Mouse (Mus musculus): ENCODE data around the gene Kcnj9. TPM values are rescaled to one million over a fixed set of nuclear protein-coding genes. Genes with fewer than 3 reads are reported as not detected.

Kcnj9 gene
- polyA plus RNA-seq (2015; fragmentation: Nextera tagmentation; extraction: Ambion mirVana): 4.1 and 4.3 TPM in 2 replicates

GRCm38 (mm10) chr1:172329131-172329530 lies at the start of gene Kcnj9:
Gene Kcnj9 (minus strand): TSS chr1:172329318.
- 15% methylated on average over 9 of the region's 9 CpGs for WGBS

GRCm38 (mm10) chr1:172376758-172377458 lies 47.8 kb upstream of the Kcnj9 start:
- peak overlapping the region; percentile 84 for H3K27ac ChIP-seq (replicated peaks)
- H3K4me2 ChIP-seq: peak overlapping the region; percentile 94
- H3K9ac ChIP-seq: peak overlapping the region; percentile 88
- no peaks in the 10 kb centered on the region for H3K9me3 ChIP-seq
- peaks cover 48% of the 10 kb centered on the region for H3K4me1 ChIP-seq (replicated peaks)
- 0 out of 2 replicates have a peak, but pooled peaks cover 6% of the 10 kb centered on the region for H3K36me3 ChIP-seq
- H3K4me3 ChIP-seq: peak overlapping the region; percentile 96
- WGBS: 3% methylated on average over 62 of the region's 62 CpGs
- ATAC-seq (ENCODE audit: low FRiP score, low read depth): no peak
- no peaks in the 10 kb centered on the region for H3K27me3 ChIP-seq

More at GRCm38 (mm10) chr1:172329131-172329530, at the start of gene Kcnj9:
- peaks cover 33% of the 10 kb centered on the region for H3K4me1 ChIP-seq (replicated peaks)
- peak within 1 kb of the TSS; percentile 57 for H3K27ac ChIP-seq (replicated peaks)
- peak; percentile 89 for ATAC-seq (ENCODE audit: low FRiP score, low read depth)
- peak within 1 kb of the TSS; percentile 10; the same call in 1 of the 2 replicates for H3K9ac ChIP-seq
- H3K27me3 ChIP-seq: no peaks in the 10 kb centered on the region
- peak within 1 kb of the TSS; percentile 35 for H3K4me3 ChIP-seq
- no peaks in the 10 kb centered on the region for H3K36me3 ChIP-seq
- H3K9me3 ChIP-seq: no peaks in the 10 kb centered on the region
- peak within 1 kb of the TSS; percentile 59 for H3K4me2 ChIP-seq

- H3K4me3 ChIP-seq: peak within 1 kb of the TSS; percentile 96
- no peaks in the 10 kb centered on the region for H3K9me3 ChIP-seq
- H3K9ac ChIP-seq: peak within 1 kb of the TSS; percentile 88
- 0 out of 2 replicates have a peak, but pooled peaks cover 4% of the 10 kb centered on the region for H3K36me3 ChIP-seq
- H3K4me2 ChIP-seq: peak within 1 kb of the TSS; percentile 94
- no peaks in the 10 kb centered on the region for H3K27me3 ChIP-seq
- peak within 1 kb of the TSS; percentile 84 for H3K27ac ChIP-seq (replicated peaks)
- under 1% methylated on average over 39 of the region's 39 CpGs for WGBS
- H3K4me1 ChIP-seq (replicated peaks): peaks cover 47% of the 10 kb centered on the region
- peak; percentile 99 for ATAC-seq (ENCODE audit: low FRiP score, low read depth)
Observed at GRCm38 (mm10) chr1:172376198-172376667, 47.1 kb upstream of the Kcnj9 start, which contains the start of gene Pigm. Gene Pigm (plus strand): TSS chr1:172376546.

GRCm38 (mm10) chr1:172368768-172369418 lies 39.8 kb upstream of the Kcnj9 start:
- Histone ChIP-seq H3K27ac (replicated peaks) (no peak overlapping the region), H3K4me1 (replicated peaks) (no peaks in the 10 kb centered on the region), H3K4me3 (no peak overlapping the region), H3K36me3 (no peaks in the 10 kb centered on the region), H3K9ac (no peak overlapping the region), H3K27me3 (no peaks in the 10 kb centered on the region), H3K4me2 (peak overlapping the region; percentile 33), H3K9me3 (no peaks in the 10 kb centered on the region)
- peak; percentile 33 for ATAC-seq (ENCODE audit: low FRiP score, low read depth)
- WGBS: 31% methylated on average over 23 of the region's 23 CpGs

GRCm38 (mm10) chr1:172364684-172365083 lies 35.6 kb upstream of the Kcnj9 start:
- H3K9ac ChIP-seq: no peak overlapping the region
- WGBS: 11% methylated on average over 6 of the region's 6 CpGs
- H3K27ac ChIP-seq (replicated peaks): no peak overlapping the region; the same call in 1 of the 2 replicates
- ATAC-seq (ENCODE audit: low FRiP score, low read depth): peak; percentile 50
- H3K27me3 ChIP-seq: no peaks in the 10 kb centered on the region
- no peaks in the 10 kb centered on the region for H3K4me1 ChIP-seq (replicated peaks)
- no peaks in the 10 kb centered on the region for H3K36me3 ChIP-seq
- H3K9me3 ChIP-seq: no peaks in the 10 kb centered on the region
- no peak overlapping the region for H3K4me2 ChIP-seq
- H3K4me3 ChIP-seq: no peak overlapping the region

- H3K27me3 ChIP-seq: no peaks in the 10 kb centered on the region
- H3K4me2 ChIP-seq: no peak overlapping the region
- H3K36me3 ChIP-seq: no peaks in the 10 kb centered on the region
- no peak overlapping the region for H3K9ac ChIP-seq
- ATAC-seq (ENCODE audit: low FRiP score, low read depth): no peak
- H3K27ac ChIP-seq (replicated peaks): no peak overlapping the region
- H3K4me3 ChIP-seq: no peak overlapping the region
- H3K4me1 ChIP-seq (replicated peaks): peaks cover 12% of the 10 kb centered on the region
- H3K9me3 ChIP-seq: no peaks in the 10 kb centered on the region
- WGBS: 60% methylated on average over 10 of the region's 10 CpGs
Observed at GRCm38 (mm10) chr1:172358341-172358740, 29.2 kb upstream of the Kcnj9 start.

- Histone ChIP-seq H3K27me3 (no peaks in the 10 kb centered on the region), H3K9me3 (no peaks in the 10 kb centered on the region), H3K27ac (replicated peaks) (no peak overlapping the region), H3K4me3 (no peak overlapping the region), H3K36me3 (no peaks in the 10 kb centered on the region), H3K4me1 (replicated peaks) (peaks cover 12% of the 10 kb centered on the region), H3K9ac (no peak overlapping the region), H3K4me2 (no peak overlapping the region)
- 0% methylated on average over 1 of the region's 1 CpGs for WGBS
- no peak; the same call in 1 of the 2 replicates for ATAC-seq (ENCODE audit: low FRiP score, low read depth)
Observed at GRCm38 (mm10) chr1:172357550-172357949, 28.4 kb upstream of the Kcnj9 start.

- Histone ChIP-seq H3K4me3 (no peak overlapping the region), H3K9me3 (no peaks in the 10 kb centered on the region), H3K9ac (no peak overlapping the region), H3K4me1 (replicated peaks) (peaks cover 22% of the 10 kb centered on the region), H3K27ac (replicated peaks) (peak overlapping the region; percentile 55; the same call in 1 of the 2 replicates), H3K36me3 (no peaks in the 10 kb centered on the region), H3K4me2 (no peak overlapping the region), H3K27me3 (no peaks in the 10 kb centered on the region)
- no peak for ATAC-seq (ENCODE audit: low FRiP score, low read depth)
- WGBS: 27% methylated on average over 3 of the region's 3 CpGs
Observed at GRCm38 (mm10) chr1:172355336-172355735, 26.2 kb upstream of the Kcnj9 start.

GRCm38 (mm10) chr1:172352453-172352852 lies 23.3 kb upstream of the Kcnj9 start:
- Histone ChIP-seq H3K4me2 (no peak overlapping the region), H3K27ac (replicated peaks) (no peak overlapping the region), H3K9me3 (no peaks in the 10 kb centered on the region), H3K4me3 (no peak overlapping the region), H3K9ac (no peak overlapping the region), H3K4me1 (replicated peaks) (peaks cover 32% of the 10 kb centered on the region), H3K27me3 (no peaks in the 10 kb centered on the region), H3K36me3 (no peaks in the 10 kb centered on the region)
- 90% methylated on average over 3 of the region's 3 CpGs for WGBS
- no peak for ATAC-seq (ENCODE audit: low FRiP score, low read depth)

- Histone ChIP-seq H3K36me3 (no peaks in the 10 kb centered on the region), H3K4me2 (no peak overlapping the region), H3K4me1 (replicated peaks) (peaks cover 32% of the 10 kb centered on the region), H3K27ac (replicated peaks) (no peak overlapping the region), H3K4me3 (no peak overlapping the region), H3K9ac (no peak overlapping the region), H3K27me3 (no peaks in the 10 kb centered on the region), H3K9me3 (no peaks in the 10 kb centered on the region)
- no peak for ATAC-seq (ENCODE audit: low FRiP score, low read depth)
- 70% methylated on average over 6 of the region's 6 CpGs for WGBS
Observed at GRCm38 (mm10) chr1:172352001-172352400, 22.9 kb upstream of the Kcnj9 start.

- Histone ChIP-seq H3K27ac (replicated peaks) (peak overlapping the region; percentile 79), H3K4me3 (no peak overlapping the region), H3K27me3 (no peaks in the 10 kb centered on the region), H3K9ac (no peak overlapping the region), H3K36me3 (no peaks in the 10 kb centered on the region), H3K9me3 (no peaks in the 10 kb centered on the region), H3K4me1 (replicated peaks) (peaks cover 31% of the 10 kb centered on the region), H3K4me2 (peak overlapping the region; percentile 36)
- whole genome bisulfite sequencing: 5% methylated on average over 19 of the region's 19 CpGs
- peak; percentile 95 for ATAC-seq (ENCODE audit: low FRiP score, low read depth)
Observed at GRCm38 (mm10) chr1:172349916-172350812, 21.0 kb upstream of the Kcnj9 start.
